Mouse (Mus musculus) liver, postnatal 0 days (tissue): ENCODE data around the gene Gpc6. TPM values are rescaled to one million over a fixed set of nuclear protein-coding genes. Genes with fewer than 3 reads are reported as not detected.

Source experiments
- ATAC-seq: fragments of 200-750 bp; cut with Nextera tagmentation; 2 replicates; pipeline ENCODE4 v1.8.0; 2017; ENCODE audit warnings: mild to moderate bottlenecking, moderate library complexity
- DNase-seq: peaks from one replicate; pipeline ENCODE4 v3.0.0-alpha.2; 2016
- H3K27ac ChIP-seq: fragments of 300-500 bp; sonication (generic); 2 replicates; pipeline ENCODE4 v1.5.1; 2014; ENCODE audit warnings: antibody characterized with exemption, moderate library complexity, mild to moderate bottlenecking, low read depth
- H3K27me3 ChIP-seq: fragments of 300-500 bp; sonication (generic); 2 replicates; pipeline ENCODE4 v1.6.1; 2014; ENCODE audit warnings: low read length, control low read depth, mixed read lengths; ENCODE audit not compliant: insufficient read depth
- H3K36me3 ChIP-seq: fragments of 300-500 bp; sonication (generic); replicated peaks from 2 replicates; pipeline ENCODE4 v1.6.1; 2014; ENCODE audit warnings: mild to moderate bottlenecking, control low read depth, low read length, moderate library complexity, mixed read lengths; ENCODE audit not compliant: insufficient read depth
- H3K4me1 ChIP-seq: fragments of 300-500 bp; sonication (generic); 2 replicates; pipeline ENCODE4 v1.6.1; 2014; ENCODE audit warnings: antibody characterized with exemption, mild to moderate bottlenecking, control low read depth; ENCODE audit not compliant: insufficient read depth
- H3K4me2 ChIP-seq: fragments of 300-500 bp; sonication (generic); 2 replicates; pipeline ENCODE4 v1.6.1; 2014; ENCODE audit warnings: low read depth, mild to moderate bottlenecking, low read length, moderate library complexity, mixed read lengths
- H3K4me3 ChIP-seq: fragments of 300-500 bp; sonication (generic); 2 replicates; pipeline ENCODE4 v1.5.1; 2014; ENCODE audit warnings: low read depth, low read length
- H3K9ac ChIP-seq: fragments of 300-500 bp; sonication (generic); replicated peaks from 2 replicates; pipeline ENCODE4 v1.6.1; 2014; ENCODE audit warnings: mild to moderate bottlenecking, moderate library complexity
- H3K9me3 ChIP-seq: fragments of 300-500 bp; sonication (generic); 2 replicates; pipeline ENCODE4 v1.6.1; 2016; ENCODE audit warnings: mild to moderate bottlenecking, control low read depth, low read length, mixed read lengths
- CTCF ChIP-seq: sonication (generic); IDR thresholded peaks from 2 replicates; pipeline ENCODE4 v1.5.1; 2016; ENCODE audit warnings: antibody characterized with exemption, low read depth
- EP300 ChIP-seq: IDR thresholded peaks from 2 replicates; pipeline ENCODE4 v1.6.1; 2016; ENCODE audit warnings: antibody characterized with exemption, low read depth, mild to moderate bottlenecking
- WGBS: fragments of 180-500 bp; shearing (Covaris S2); extraction: QIAGEN DNeasy Blood & Tissue Kit; methylation state at CpG from one replicate; pipeline ENCODE4 v1.1.7; 2014; ENCODE audit not compliant: insufficient replicate concordance; 5-methylcytosine and 5-hydroxymethylcytosine counted together
- polyA plus RNA-seq: library from polyadenylated mRNA; unstranded; fragments of >200 nt; fragmentation: Nextera tagmentation; extraction: Ambion mirVana; gene quantifications from 2 replicates; pipeline ENCODE4 v1.2.1, GENCODE M21; 2015

The Gpc6 gene
- polyA plus RNA-seq, 1 experiment from 2014 or later, result 4.8 TPM

- no peaks in the 10 kb centered on the region for H3K27me3 ChIP-seq
- no peaks in the 10 kb centered on the region for H3K9me3 ChIP-seq
- no peak overlapping the region for H3K9ac ChIP-seq
- WGBS, result 88% methylated on average over 18 of the region's 18 CpGs
- no peaks in the 10 kb centered on the region for H3K36me3 ChIP-seq
- TF ChIP-seq CTCF, result no peak
- no peak for TF ChIP-seq EP300
- DNase-seq (no peak), ATAC-seq (no peak)
- no peak overlapping the region for H3K4me3 ChIP-seq
- no peak overlapping the region for H3K4me2 ChIP-seq
- no peak overlapping the region for H3K27ac ChIP-seq
- H3K4me1 ChIP-seq, result no peaks in the 10 kb centered on the region
Observed at GRCm38 (mm10) chr14:117369331-117369866, 444.3 kb downstream of the Gpc6 start.

DNA sequence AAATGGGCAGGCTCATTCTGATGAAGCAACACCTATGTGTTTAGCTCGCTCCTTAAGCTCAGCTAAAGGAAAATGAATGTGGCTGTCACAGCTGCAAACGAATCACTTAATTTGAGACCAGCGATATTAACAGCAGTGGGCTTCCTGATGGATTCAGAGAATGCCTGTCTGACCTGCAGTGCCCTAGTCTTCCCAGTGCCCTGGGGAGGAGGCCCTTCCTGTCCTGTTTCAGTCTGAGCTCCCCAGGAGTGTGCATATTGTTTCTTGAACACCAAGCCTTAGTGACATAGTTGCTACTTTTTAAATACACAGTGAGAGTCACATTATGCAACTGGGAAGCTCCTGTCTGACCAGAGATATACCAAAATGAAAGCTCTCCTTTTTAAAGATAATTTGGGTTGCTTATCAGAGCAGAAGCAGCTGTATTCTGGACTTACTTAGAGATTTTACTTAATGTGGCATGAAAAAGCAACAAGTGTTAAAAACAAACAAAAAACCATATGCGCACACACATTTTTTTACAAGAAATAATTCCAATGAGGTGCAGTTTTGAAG lies 451.8 kb downstream of the Gpc6 start:
- Histone ChIP-seq H3K36me3 (no peaks in the 10 kb centered on the region), H3K27ac (no peak overlapping the region), H3K9me3 (no peaks in the 10 kb centered on the region), H3K27me3 (no peaks in the 10 kb centered on the region), H3K4me3 (no peak overlapping the region), H3K9ac (no peak overlapping the region), H3K4me2 (no peak overlapping the region), H3K4me1 (no peaks in the 10 kb centered on the region)
- no peak for TF ChIP-seq CTCF
- TF ChIP-seq EP300, result no peak
- WGBS, result 58% methylated on average over 4 of the region's 4 CpGs
- no peak for DNase-seq
- no peak for ATAC-seq

DNA sequence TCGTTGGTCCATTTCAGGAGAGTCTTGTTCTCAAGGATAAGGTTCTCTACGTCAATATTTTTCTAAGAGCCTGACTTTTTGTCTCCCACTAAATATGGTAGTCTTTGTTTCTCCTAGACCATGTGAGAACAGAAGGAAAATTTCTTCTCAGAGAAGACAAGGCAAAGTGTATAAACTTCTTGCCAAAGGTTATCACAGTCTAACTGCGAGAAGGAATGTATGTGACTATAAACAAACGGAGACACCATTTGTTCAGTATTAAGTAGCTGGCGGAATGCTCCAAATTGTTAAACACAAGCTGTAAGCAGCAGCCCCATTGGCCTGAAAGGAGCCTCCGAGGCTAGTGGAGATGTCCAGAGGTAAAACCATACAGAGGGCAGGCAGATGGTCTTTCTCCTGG lies 454.9 kb downstream of the Gpc6 start:
- no peak overlapping the region for H3K27ac ChIP-seq
- peaks cover 4% of the 10 kb centered on the region; the same call in 1 of the 2 replicates for H3K4me1 ChIP-seq
- H3K4me2 ChIP-seq, result no peak overlapping the region
- WGBS, result 69% methylated on average over 6 of the region's 6 CpGs
- no peak for TF ChIP-seq CTCF
- no peak for TF ChIP-seq EP300
- H3K9me3 ChIP-seq, result no peaks in the 10 kb centered on the region
- H3K9ac ChIP-seq, result no peak overlapping the region
- DNase-seq (no peak), ATAC-seq (no peak)
- H3K36me3 ChIP-seq, result no peaks in the 10 kb centered on the region
- no peaks in the 10 kb centered on the region for H3K27me3 ChIP-seq
- H3K4me3 ChIP-seq, result no peak overlapping the region

- Histone ChIP-seq H3K9me3 (no peaks in the 10 kb centered on the region), H3K27ac (no peak overlapping the region), H3K4me2 (no peak overlapping the region), H3K9ac (no peak overlapping the region), H3K4me1 (peaks cover 4% of the 10 kb centered on the region; the same call in 1 of the 2 replicates), H3K27me3 (no peaks in the 10 kb centered on the region), H3K4me3 (no peak overlapping the region), H3K36me3 (no peaks in the 10 kb centered on the region)
- TF ChIP-seq EP300, result no peak
- no peak for TF ChIP-seq CTCF
- WGBS, result 88% methylated on average over 7 of the region's 7 CpGs
- DNase-seq (no peak), ATAC-seq (no peak)
Observed at GRCm38 (mm10) chr14:117383188-117383587, 458.1 kb downstream of the Gpc6 start.

GRCm38 (mm10) chr14:117384096-117384770 lies 459.1 kb downstream of the Gpc6 start:
- WGBS, result 53% methylated on average over 8 of the region's 8 CpGs
- no peak overlapping the region for H3K27ac ChIP-seq
- no peak overlapping the region for H3K9ac ChIP-seq
- ATAC-seq (no peak), DNase-seq (no peak)
- H3K27me3 ChIP-seq, result no peaks in the 10 kb centered on the region
- no peaks in the 10 kb centered on the region for H3K36me3 ChIP-seq
- H3K4me1 ChIP-seq, result peaks cover 4% of the 10 kb centered on the region; the same call in 1 of the 2 replicates
- no peak overlapping the region for H3K4me3 ChIP-seq
- no peak overlapping the region for H3K4me2 ChIP-seq
- H3K9me3 ChIP-seq, result no peaks in the 10 kb centered on the region
- TF ChIP-seq EP300, result no peak
- TF ChIP-seq CTCF, result no peak

GRCm38 (mm10) chr14:117385731-117386270 lies 460.7 kb downstream of the Gpc6 start:
- TF ChIP-seq CTCF, result no peak
- no peak for TF ChIP-seq EP300
- ATAC-seq (no peak), DNase-seq (no peak)
- Histone ChIP-seq H3K36me3 (no peaks in the 10 kb centered on the region), H3K9me3 (no peaks in the 10 kb centered on the region), H3K4me3 (no peak overlapping the region), H3K27ac (no peak overlapping the region), H3K27me3 (no peaks in the 10 kb centered on the region), H3K4me1 (peaks cover 4% of the 10 kb centered on the region; the same call in 1 of the 2 replicates), H3K4me2 (no peak overlapping the region), H3K9ac (no peak overlapping the region)
